Mouse (Mus musculus) MEL (cell line): Measurements from ENCODE around the gene Nme9. TPM values are rescaled to one million over a fixed set of nuclear protein-coding genes. Genes with fewer than 3 reads are reported as not detected.

Source experiments
- DNase-seq: peaks from one replicate; pipeline ENCODE4 v3.0.0; 2011; ENCODE audit warnings: low read depth, low spot score
- H3K27ac ChIP-seq: 2 replicates; pipeline ENCODE4 v1.5.1; 2012; ENCODE audit warnings: low read depth, mild to moderate bottlenecking, control low read depth, low read length, moderate library complexity; ENCODE audit not compliant: control insufficient read depth
- H3K27me3 ChIP-seq, 2 experiments: fragments of 150-350 bp in 1 of 2; sonication (generic) in 1 of 2; 2 replicates each; pipeline ENCODE4 v1.6.1; 2012; ENCODE audit warnings: low read length in 2 of 2, mild to moderate bottlenecking in 2 of 2, improper control_type of control experiment in 1 of 2, moderate library complexity in 1 of 2; ENCODE audit not compliant: insufficient read depth in 2 of 2, control insufficient read depth in 1 of 2
- H3K36me3 ChIP-seq, 2 experiments: 2 replicates each; pipeline ENCODE4 v1.6.1; 2012 to 2014; ENCODE audit warnings: low read length in 2 of 2, improper control_type of control experiment in 1 of 2, inconsistent platforms in 1 of 2, mild to moderate bottlenecking in 1 of 2; ENCODE audit not compliant: insufficient read depth in 2 of 2, control insufficient read depth in 1 of 2
- H3K4me1 ChIP-seq, 2 experiments: fragments of 150-350 bp in 1 of 2; sonication (generic) in 1 of 2; 2 replicates each; pipeline ENCODE4 v1.6.1; 2012; ENCODE audit warnings: low read length in 2 of 2, improper control_type of control experiment in 1 of 2, mild to moderate bottlenecking in 1 of 2; ENCODE audit not compliant: insufficient read depth in 2 of 2, control insufficient read depth in 1 of 2
- H3K4me3 ChIP-seq, 2 experiments: fragments of 150-350 bp in 1 of 2; sonication (generic) in 1 of 2; 2 replicates each; pipeline ENCODE4 v1.5.1; 2012; ENCODE audit warnings: low read depth in 2 of 2, low read length in 2 of 2, mild to moderate bottlenecking in 2 of 2, moderate library complexity in 2 of 2, control low read depth in 1 of 2, improper control_type of control experiment in 1 of 2; ENCODE audit not compliant: control insufficient read depth in 1 of 2, insufficient read depth in 1 of 2
- H3K79me2 ChIP-seq: 2 replicates; pipeline ENCODE4 v1.6.1; 2012; ENCODE audit warnings: mild to moderate bottlenecking, low read length, moderate library complexity; ENCODE audit not compliant: control insufficient read depth, poor library complexity, insufficient read depth
- H3K9ac ChIP-seq: 2 replicates; pipeline ENCODE4 v1.6.1; 2012; ENCODE audit warnings: low read depth, mild to moderate bottlenecking, control low read depth, low read length, moderate library complexity; ENCODE audit not compliant: control insufficient read depth, poor library complexity, severe bottlenecking
- H3K9me3 ChIP-seq: fragments of 150-350 bp; sonication (generic); replicated peaks from 2 replicates; pipeline ENCODE4 v1.6.1; 2012; ENCODE audit warnings: mild to moderate bottlenecking, low read length, improper control_type of control experiment, moderate library complexity; ENCODE audit not compliant: insufficient read depth
- CHD2 ChIP-seq: IDR thresholded peaks from 2 replicates; pipeline ENCODE4 v1.6.1; 2011; ENCODE audit warnings: low read length, improper control_type of control experiment
- E2F4 ChIP-seq: IDR thresholded peaks from 2 replicates; pipeline ENCODE4 v1.6.1; 2011; ENCODE audit warnings: low read depth, low read length, improper control_type of control experiment, borderline replicate concordance
- ETS1 ChIP-seq: IDR thresholded peaks from 2 replicates; pipeline ENCODE4 v1.6.1; 2012; ENCODE audit warnings: low read depth, mild to moderate bottlenecking, inconsistent platforms, low read length, improper control_type of control experiment, moderate library complexity
- GATA1 ChIP-seq: IDR thresholded peaks from 2 replicates; pipeline ENCODE4 v1.6.1; 2011; ENCODE audit warnings: low read depth, low read length, improper control_type of control experiment
- HCFC1 ChIP-seq: IDR thresholded peaks from 2 replicates; pipeline ENCODE4 v1.6.1; 2012; ENCODE audit warnings: low read depth, mild to moderate bottlenecking, inconsistent platforms, low read length, improper control_type of control experiment, moderate library complexity
- KAT2A ChIP-seq: conservative IDR thresholded peaks from 2 replicates; pipeline ENCODE4 v1.6.1; 2012; ENCODE audit warnings: low read depth, low read length, improper control_type of control experiment, inconsistent platforms
- MAFK ChIP-seq: IDR thresholded peaks from 2 replicates; pipeline ENCODE4 v1.6.1; 2011; ENCODE audit warnings: low read depth, mild to moderate bottlenecking, low read length, improper control_type of control experiment, borderline replicate concordance
- MAX ChIP-seq: IDR thresholded peaks from 2 replicates; pipeline ENCODE4 v1.6.1; 2011; ENCODE audit warnings: low read length, improper control_type of control experiment
- POLR2AphosphoS2 ChIP-seq: IDR thresholded peaks from 2 replicates; pipeline ENCODE4 v1.6.1; 2011; ENCODE audit warnings: low read length, improper control_type of control experiment
- RAD21 ChIP-seq: IDR thresholded peaks from 2 replicates; pipeline ENCODE4 v1.6.1; 2011; ENCODE audit warnings: mild to moderate bottlenecking, low read depth, low read length, improper control_type of control experiment
- RCOR1 ChIP-seq: IDR thresholded peaks from 2 replicates; pipeline ENCODE4 v1.6.1; 2012; ENCODE audit warnings: low read depth, mild to moderate bottlenecking, inconsistent platforms, low read length, improper control_type of control experiment
- SMC3 ChIP-seq: IDR thresholded peaks from 2 replicates; pipeline ENCODE4 v1.6.1; 2011; ENCODE audit warnings: low read depth, low read length, improper control_type of control experiment
- UBTF ChIP-seq: IDR thresholded peaks from 2 replicates; pipeline ENCODE4 v1.6.1; 2012; ENCODE audit warnings: low read depth, mild to moderate bottlenecking, inconsistent platforms, low read length, improper control_type of control experiment, moderate library complexity, borderline replicate concordance; ENCODE audit not compliant: insufficient read depth
- USF1 ChIP-seq: IDR thresholded peaks from 2 replicates; pipeline ENCODE4 v1.6.1; 2014; ENCODE audit warnings: low read depth, mild to moderate bottlenecking, inconsistent platforms, low read length, improper control_type of control experiment, moderate library complexity
- USF2 ChIP-seq, 2 experiments: IDR thresholded peaks; 2 replicates each; pipeline ENCODE4 v1.6.1; 2011 to 2012; ENCODE audit warnings: improper control_type of control experiment in 2 of 2, low read length in 2 of 2, borderline replicate concordance in 1 of 2, inconsistent platforms in 1 of 2, low read depth in 1 of 2, mild to moderate bottlenecking in 1 of 2; ENCODE audit not compliant: insufficient read depth in 1 of 2
- ZC3H11A ChIP-seq: IDR thresholded peaks from 2 replicates; pipeline ENCODE4 v1.6.1; 2012; ENCODE audit warnings: low read depth, mild to moderate bottlenecking, inconsistent platforms, low read length, improper control_type of control experiment
- ZKSCAN1 ChIP-seq: IDR thresholded peaks from 2 replicates; pipeline ENCODE4 v1.6.1; 2012; ENCODE audit warnings: low read depth, mild to moderate bottlenecking, inconsistent platforms, low read length, improper control_type of control experiment, moderate library complexity
- ZNF384 ChIP-seq: IDR thresholded peaks from 2 replicates; pipeline ENCODE4 v1.6.1; 2012; ENCODE audit warnings: low read depth, mild to moderate bottlenecking, inconsistent platforms, low read length, improper control_type of control experiment
- polyA plus RNA-seq, 2 experiments: library from polyadenylated mRNA; stranded (reverse) in 1 of 2; unstranded in 1 of 2; fragments of >175 nt in 1 of 2; fragments of >200 nt in 1 of 2; gene quantifications; 2 replicates each; pipeline versions ENCODE4 v1.2.1 to v1.2.4; 2012; ENCODE audit warnings: low replicate concordance in 2 of 2, low read depth in 1 of 2; ENCODE audit not compliant: insufficient read length in 2 of 2, insufficient read depth in 1 of 2, missing spikeins in 1 of 2
- total RNA-seq: library from RNA; depleted of rRNA; stranded (reverse); fragments of 300-350 nt; gene quantifications from 2 replicates; pipeline ENCODE4 v1.2.3, GENCODE M21; 2012; rRNA removed

Gene Nme9
- 0.52 and 0.92 TPM in 2 replicates for total RNA-seq
- under 1 TPM in 1 of 2 experiments, not detected in 1; 0.40 TPM for polyA plus RNA-seq

- no peak for DNase-seq
- no peak for TF ChIP-seq HCFC1
- no peak for TF ChIP-seq MAFK
- TF ChIP-seq RAD21 = no peak
- no peak for TF ChIP-seq MAX
- TF ChIP-seq USF2 (IDR thresholded peaks at IDR 0.05; ENCODE audit: borderline replicate concordance in 1 of 2, insufficient read depth in 1 of 2, low read depth in 1 of 2, low read length in 2 of 2) = no peak
- TF ChIP-seq ZNF384 = no peak
- TF ChIP-seq CHD2 = no peak
- no peak for TF ChIP-seq E2F4
- no peak for TF ChIP-seq SMC3
- no peak for TF ChIP-seq ZC3H11A
- no peak for TF ChIP-seq USF1
- TF ChIP-seq ZKSCAN1 = no peak
- no peak for TF ChIP-seq GATA1
- TF ChIP-seq UBTF = no peak
- no peak for TF ChIP-seq POLR2AphosphoS2
- no peak for TF ChIP-seq KAT2A
- TF ChIP-seq ETS1 = no peak
- no peak for TF ChIP-seq RCOR1
- no peaks in the 10 kb centered on the region for H3K9me3 ChIP-seq
- H3K4me1 ChIP-seq = no peaks in the 10 kb centered on the region; a peak in 1 of 4 replicates
- no peak within 1 kb of the TSS for H3K9ac ChIP-seq
- no peak within 1 kb of the TSS for H3K4me3 ChIP-seq
- H3K27me3 ChIP-seq = peaks cover 0 to 1% of the 10 kb centered on the region in 2 experiments; a peak in 3 of 4 replicates
- no peaks in the 10 kb centered on the region for H3K36me3 ChIP-seq
- H3K79me2 ChIP-seq = no peaks in the 10 kb centered on the region
- H3K27ac ChIP-seq = no peak within 1 kb of the TSS
Observed at GRCm38 (mm10) chr9:99451161-99451560, at the start of gene Nme9. Nme9 (plus strand) TSS chr9:99451475.

GRCm38 (mm10) chr9:99409280-99409679, 42.0 kb upstream of the Nme9 start:
- no peaks in the 10 kb centered on the region for H3K9me3 ChIP-seq
- H3K27ac ChIP-seq = no peak overlapping the region
- no peaks in the 10 kb centered on the region for H3K36me3 ChIP-seq
- H3K4me3 ChIP-seq = no peak overlapping the region
- TF ChIP-seq ETS1 (no peak), HCFC1 (no peak), USF1 (no peak)
- H3K9ac ChIP-seq = no peak overlapping the region
- peaks cover 0 to 2% of the 10 kb centered on the region in 2 experiments; a peak in 3 of 4 replicates for H3K27me3 ChIP-seq
- H3K4me1 ChIP-seq = no peaks in the 10 kb centered on the region
- H3K79me2 ChIP-seq = no peaks in the 10 kb centered on the region
- DNase-seq = no peak
